Mouse (Mus musculus) forelimb bud, embryonic 11.5 days (tissue): Measurements from ENCODE around the gene Lrif1.
"Not testable (repeated sequence)": the region's sequence is repeated elsewhere in the genome, so short reads cannot be mapped to it uniquely, and the experiment has no call there.

ENCODE experiments used
- DNase-seq: peaks from one replicate; pipeline ENCODE4 v3.0.0-alpha.2; 2012; ENCODE audit warnings: low read depth, low spot score

Gene Lrif1

DNA sequence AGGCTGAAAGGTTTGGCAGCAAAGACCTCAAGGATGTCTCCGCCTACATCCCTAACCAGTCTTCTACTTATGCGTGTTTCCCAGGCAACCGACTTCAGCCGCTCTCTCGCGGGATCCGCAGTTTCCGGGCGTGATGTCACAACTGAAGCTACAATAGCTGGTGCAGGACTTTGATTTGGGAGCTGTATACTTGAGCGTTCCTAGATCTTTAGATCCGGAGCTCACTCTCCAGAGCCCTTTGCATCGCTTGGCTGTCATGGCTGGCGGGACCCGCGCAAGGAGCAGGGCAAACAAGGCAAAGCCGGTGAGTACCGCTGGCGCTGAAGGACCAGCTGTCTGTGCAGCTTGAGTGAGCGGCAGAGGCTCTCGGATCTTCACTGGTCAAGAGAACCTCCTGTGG is at the start of gene Lrif1:
TSS of gene Lrif1 (plus strand) at position 158 of the 400 bp plus-strand sequence.
- peak; percentile 87 for DNase-seq

DNA sequence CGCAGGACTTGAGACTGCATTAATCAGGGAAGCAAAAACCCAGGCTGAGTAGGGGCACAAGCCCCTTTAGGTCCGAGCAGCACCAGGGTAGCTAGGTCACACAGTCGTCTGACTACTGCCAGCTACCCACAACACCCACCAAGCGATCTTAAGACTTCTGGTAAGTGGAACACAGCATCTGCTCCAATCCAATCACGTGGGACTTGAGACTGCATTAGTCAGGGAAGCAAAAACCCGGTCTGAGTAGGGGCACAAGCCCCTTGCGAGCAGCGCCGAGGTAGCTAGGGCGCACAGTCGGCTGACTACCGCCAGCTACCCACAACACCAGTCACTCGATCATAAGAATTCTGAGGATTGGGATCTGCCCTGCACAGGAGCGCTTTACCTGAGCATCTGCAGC is 12.0 kb upstream of the Lrif1 start:
- not testable (repeated sequence) for DNase-seq

DNA sequence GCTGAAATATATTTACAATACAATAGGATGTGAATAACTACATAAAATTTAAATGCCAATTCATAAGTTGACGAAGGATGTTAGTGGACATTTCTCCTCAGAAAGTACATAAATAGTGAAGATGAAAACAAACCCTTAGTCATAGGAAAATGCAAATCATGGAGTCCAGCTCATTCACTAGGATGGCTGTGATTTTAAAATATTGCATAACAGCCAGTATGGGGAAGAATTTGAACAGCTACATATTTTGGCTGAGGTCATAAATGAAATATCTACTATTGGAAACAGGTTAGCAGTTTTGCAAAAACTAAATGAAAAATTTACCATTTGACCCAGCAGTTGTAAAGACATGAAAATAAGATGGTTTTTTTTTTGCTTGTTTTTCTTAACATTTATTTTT is 594 bp downstream of the Lrif1 start:
- peak; percentile 1 for DNase-seq

DNA sequence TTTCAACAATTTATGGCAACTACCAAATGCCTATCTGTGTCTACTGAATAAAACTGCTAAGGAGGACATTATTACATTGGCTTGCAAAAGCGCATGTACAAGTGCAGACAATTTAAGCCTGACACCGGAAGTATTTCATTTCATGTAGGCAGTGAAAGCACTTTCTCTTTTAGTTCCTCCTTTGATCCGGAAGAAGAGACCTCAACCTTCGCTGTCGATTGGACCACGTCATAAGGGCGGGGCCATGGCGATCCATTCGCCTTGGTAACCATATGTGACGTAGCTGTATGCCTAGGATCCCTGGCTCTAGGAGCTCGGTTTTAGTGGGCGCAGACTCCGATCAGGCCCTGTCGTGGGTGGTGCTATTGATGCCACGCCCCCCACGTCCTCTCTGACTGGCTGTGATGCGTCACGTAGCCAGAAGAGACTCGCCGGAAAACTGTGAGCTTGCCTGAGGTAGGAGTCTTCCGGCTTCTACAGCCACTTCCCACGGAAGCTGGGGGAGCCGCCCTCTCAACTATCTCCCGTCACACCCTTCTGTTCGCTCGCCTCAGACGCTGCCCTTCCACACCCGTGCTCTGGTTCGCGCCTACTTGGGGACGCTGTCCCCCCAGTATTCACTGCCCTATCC is 36.7 kb downstream of the Lrif1 start:
- DNase-seq = peak; percentile 95

DNA sequence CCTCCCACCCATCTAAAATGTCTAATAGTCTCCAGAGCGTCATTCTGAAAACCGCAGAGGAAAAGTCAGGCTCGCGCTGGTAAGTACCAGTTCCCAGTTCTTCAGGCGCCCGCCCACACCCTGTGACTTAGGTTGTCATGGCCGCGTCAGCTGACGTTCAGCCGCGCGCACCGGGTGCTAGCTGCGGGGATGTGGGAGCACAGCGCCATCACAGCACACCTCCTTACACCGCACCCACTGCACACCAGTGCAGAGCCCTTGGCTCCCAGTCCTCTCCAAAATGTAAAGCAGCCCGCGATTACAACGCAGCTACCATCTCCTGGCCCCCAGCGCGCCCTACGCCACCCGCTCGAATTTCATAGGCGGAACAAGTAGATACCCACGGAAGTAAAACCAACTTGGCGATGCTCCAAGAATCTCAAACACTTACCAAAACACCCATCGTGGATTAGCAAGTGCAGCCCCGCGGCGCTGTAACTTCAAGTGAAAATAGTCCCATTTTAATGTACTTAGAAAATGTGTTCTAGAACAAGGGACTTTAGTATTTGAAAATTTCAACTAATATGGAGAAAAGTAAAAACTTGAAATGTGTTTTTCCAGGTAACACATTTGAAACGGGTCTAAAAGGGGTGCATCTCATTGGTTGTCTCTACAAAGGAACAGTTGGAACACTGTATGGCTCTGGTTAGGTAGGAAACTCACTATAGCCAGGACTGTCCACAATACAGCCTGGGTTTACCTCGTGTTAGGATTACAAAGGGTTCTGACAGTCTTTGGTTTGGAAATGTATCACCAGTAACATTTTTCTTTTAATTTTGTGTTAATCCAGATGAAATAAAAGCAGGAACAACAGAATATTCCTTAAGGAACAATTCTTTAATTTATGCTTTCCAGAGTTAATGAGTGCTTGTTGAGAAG is 37.5 kb downstream of the Lrif1 start:
- DNase-seq = peak; percentile 72

DNA sequence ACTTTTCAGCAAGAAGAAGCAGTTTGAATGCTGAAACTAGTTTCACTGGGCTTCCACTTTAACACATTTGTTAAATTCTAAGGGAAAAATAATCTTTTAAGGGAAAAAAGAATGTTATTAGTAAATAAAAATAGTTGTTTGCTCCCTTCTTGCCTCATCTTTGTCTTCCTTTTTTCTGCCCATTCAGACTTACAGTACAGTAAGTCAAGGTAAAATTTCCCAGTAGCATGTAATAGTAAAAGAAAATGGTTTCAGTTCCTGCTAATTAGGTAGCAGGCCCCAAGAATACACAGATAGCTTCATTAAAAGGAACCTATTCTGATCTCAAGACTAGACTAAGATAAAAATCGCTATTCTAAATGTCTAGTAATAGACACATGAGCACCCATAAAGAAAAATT is 71.1 kb downstream of the Lrif1 start:
- no peak for DNase-seq

DNA sequence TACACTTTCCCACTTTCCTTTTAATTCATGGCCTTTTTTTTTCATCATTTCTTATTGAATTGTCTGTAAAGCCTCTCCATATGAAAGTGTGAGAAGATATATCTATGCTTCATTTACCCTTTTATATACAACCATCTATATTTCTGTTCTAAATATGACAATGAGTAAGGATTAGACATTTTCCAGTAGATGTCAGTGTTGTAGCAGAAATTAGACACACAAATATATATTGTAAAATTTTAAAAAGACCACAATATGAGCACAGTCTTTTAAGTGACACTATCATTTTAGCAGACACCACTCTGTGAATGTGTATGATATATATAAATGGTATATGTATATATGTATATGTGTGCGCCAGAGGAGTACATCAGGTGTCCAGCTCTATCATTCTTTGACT is 87.0 kb downstream of the Lrif1 start:
- no peak for DNase-seq

DNA sequence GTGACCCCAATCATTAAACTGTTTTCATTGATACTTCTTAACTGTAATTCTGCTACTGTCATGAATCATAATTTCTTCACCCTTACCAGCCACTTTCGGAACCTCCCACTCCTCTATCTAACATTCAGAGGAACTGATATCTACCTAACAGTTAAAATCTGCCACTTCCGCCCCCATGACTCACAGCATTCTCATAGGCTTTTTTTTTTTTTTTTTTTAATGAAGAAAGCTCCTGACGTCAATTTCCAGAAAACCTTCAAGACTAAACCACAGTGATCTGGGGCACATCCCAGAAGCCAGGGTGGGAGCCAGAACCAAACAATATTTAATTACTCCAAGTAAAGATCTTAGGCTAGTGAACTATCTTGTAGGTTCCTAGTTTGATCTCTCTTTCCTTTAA is 100.3 kb downstream of the Lrif1 start:
- no peak for DNase-seq
